Mouse (Mus musculus) left cerebral cortex, adult 11 months (tissue): ENCODE measurements around the gene Cep95.
"Not testable (repeated sequence)": the region's sequence is repeated elsewhere in the genome, so short reads cannot be mapped to it uniquely, and the experiment has no call there.

ENCODE experiments used
- DNase-seq: peaks from one replicate; pipeline ENCODE4 v3.0.0; 2022; ENCODE audit warnings: low spot score

The Cep95 gene

DNA sequence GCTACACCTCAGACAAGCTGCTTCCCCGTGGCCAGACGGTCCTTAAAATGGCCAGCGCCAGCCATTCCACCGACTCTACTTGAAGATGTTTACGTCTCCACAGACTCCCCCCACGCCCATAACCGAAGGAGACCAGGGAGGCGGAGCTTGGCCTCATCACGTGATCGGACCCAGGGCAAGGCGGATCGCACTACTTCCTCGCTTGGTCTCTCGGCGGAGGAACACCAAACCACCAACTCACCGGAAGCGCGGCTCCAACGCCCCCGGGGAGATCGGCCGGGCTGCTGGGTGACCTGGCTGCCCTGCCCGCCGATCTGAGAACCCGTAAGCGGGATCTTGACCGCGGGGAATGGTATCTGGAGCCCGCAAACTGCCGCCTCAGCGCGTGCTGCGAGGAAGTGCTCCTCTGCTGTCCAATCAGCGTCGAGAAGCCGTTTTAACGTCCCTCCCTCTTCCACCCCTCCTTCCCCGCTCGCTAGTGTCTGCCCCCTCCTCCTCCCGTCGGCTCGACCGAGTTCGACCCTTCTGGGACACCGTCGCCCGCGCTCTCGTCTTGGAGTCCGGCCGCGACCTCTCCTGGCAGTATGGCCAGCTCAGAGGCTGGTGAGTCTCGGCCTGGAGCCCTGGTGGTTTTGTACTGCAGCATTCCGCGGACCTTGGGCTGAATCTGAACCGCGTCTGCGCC, at the start of gene Cep95, which contains the start of gene Ddx5:
Gene Cep95 (plus strand): TSS at position 478 of the 685 bp plus-strand sequence.
Gene Ddx5 (minus strand): TSS at position 411 of the 685 bp plus-strand sequence.
- DNase-seq = peak; percentile 98

DNA sequence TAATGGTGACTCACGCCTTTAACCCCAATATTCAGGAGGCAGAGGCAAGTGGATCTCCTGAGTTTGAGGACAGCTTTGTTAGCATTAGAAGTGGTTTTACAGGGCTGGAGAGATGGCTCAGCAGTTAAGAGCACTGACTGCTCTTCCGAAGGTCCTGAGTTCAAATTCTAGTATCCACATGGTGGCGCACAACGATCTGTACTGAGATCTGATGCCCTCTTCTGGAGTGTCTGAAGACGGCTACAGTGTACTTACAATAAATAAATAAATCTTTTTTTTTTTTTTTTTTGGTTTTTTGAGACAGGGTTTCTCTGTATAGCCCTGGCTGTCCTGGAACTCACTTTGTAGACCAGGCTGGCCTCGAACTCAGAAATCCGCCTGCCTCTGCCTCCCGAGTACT, 48.3 kb upstream of the Cep95 start:
- DNase-seq = not testable (repeated sequence)

DNA sequence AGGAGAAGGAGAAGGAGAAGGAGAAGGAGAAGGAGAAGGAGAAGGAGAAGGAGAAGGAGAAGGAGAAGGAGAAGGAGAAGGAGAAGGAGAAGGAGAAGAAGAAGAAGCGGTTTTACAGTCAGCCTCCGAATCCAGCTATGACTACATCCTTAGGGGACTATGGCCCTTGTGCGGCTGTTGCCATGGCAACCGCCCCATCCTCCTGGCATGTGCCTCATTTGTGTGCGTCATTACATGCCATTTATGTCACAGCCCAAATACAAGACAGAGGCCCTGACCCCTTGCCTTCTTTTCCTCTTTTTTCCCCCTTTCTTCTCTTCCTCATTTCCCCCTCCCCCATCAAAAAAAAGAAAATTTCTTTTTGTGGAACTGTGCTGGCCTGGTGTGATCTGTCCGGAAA, 47.8 kb upstream of the Cep95 start:
- no peak for DNase-seq

DNA sequence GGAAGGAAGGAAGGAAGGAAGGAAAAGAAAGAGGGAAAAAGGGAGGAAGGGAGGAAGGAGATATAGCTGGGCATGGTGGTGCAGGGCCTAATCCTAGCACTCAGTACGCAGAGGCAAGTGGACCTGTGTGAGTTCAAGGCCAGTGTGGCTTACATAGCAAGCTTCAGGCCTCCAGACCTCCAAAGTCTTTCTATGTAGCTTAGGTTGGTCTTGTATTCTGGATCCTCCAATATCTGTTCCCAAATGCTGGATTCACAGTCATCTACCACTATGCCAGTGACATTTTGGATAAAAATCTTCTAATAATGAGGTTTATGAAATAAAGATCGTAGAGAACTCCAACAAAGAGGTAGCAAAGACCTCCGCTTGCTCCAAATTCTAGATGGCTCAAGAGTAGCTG, 47.2 kb upstream of the Cep95 start:
- no peak for DNase-seq

DNA sequence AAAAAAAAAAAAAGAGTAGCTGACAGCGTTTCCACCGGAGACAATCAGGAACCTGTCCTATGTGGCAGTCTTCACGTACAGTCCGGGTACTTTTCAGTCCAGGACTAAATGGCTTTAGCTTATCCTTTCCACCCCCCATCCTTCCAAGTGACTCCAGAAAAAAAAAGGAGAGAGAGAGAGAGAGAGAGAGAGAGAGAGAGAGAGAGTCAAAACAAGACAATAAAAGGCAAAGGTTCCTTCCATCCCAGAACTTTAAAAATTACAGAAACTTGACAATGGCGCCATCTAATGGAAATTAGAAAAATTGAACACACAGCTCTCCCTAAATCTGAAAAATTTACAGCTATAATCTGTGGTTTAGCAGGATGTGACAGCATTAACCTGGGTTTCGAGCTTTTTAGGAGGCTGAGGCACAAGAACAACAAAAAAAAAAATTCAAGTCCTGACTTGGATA, 46.6 kb upstream of the Cep95 start:
- no peak for DNase-seq

DNA sequence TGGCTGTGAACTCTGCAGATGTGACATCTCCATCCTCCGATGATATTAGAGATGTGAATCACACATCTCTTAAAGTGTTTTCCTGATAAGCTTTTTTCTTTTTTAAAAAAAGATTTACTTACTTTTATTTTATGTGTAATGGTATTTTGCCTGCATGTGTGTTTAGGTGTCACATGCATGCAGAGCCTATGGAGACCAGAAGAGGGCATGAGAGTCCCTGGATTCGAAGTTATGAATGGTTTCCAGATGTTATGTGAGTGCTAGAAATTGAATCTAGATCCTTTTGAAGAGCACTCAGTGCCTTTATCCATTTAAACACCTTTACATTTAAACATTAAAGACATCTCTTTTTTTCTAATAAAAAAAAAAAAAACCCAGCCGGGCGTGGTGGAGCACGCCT, 44.1 kb upstream of the Cep95 start:
- no peak for DNase-seq

DNA sequence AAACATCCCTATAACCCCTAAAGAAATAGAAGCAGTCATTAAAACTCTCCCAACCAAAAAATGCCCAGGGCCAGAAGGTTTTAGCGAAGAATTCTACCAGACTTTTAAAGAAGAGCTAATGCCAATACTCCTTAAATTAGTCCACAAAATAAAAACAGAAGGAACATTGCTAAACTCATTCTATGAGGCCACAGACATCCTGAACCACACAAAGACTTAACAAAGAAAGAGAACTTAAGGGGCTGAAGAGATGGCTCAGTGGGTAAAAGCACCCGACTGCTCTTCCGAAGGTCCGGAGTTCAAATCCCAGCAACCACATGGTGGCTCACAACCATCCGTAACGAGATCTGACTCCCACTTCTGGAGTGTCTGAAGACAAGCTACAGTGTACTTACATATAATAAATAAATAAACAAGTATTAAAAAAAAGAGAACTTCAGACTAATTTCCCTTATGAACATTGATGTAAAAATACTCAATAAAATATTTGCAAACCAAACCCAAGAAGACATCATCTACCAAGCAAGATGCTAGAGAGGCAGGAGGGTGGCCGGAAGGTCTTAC, 39.4 kb upstream of the Cep95 start:
- not testable (repeated sequence) for DNase-seq

DNA sequence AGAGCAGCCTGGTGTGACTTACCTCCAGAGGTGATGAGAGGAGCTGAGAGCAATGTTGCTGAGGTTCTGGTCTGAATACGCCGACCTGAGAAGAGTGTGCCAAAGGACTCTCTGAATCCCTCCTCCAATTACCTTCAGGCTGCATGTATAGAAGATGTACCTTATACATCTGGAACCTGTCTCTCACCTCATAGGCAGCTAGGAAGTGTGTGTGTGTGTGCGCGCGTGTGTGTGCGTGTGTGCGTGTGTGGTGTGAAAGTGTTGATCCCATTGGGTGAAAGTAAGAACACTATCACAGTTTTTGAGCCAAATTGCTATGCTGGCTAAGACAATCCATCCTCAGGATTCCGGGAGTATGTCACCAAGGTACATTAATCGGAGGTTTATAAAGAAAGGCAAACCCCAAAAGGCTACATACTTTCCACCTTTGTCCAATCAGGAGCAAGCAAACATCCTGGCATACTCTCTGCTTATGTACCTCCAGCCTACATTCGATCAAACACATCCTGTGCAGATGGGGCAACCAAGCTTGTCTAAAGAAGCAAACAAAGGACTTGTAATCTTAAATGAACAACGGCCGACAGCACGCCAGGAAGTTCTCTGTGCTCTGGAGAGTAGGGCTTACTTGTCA, 38.8 kb upstream of the Cep95 start, which contains the start of gene Pecam1:
Gene Pecam1 (minus strand): TSS at position 508 of the 631 bp plus-strand sequence.
- DNase-seq = no peak

DNA sequence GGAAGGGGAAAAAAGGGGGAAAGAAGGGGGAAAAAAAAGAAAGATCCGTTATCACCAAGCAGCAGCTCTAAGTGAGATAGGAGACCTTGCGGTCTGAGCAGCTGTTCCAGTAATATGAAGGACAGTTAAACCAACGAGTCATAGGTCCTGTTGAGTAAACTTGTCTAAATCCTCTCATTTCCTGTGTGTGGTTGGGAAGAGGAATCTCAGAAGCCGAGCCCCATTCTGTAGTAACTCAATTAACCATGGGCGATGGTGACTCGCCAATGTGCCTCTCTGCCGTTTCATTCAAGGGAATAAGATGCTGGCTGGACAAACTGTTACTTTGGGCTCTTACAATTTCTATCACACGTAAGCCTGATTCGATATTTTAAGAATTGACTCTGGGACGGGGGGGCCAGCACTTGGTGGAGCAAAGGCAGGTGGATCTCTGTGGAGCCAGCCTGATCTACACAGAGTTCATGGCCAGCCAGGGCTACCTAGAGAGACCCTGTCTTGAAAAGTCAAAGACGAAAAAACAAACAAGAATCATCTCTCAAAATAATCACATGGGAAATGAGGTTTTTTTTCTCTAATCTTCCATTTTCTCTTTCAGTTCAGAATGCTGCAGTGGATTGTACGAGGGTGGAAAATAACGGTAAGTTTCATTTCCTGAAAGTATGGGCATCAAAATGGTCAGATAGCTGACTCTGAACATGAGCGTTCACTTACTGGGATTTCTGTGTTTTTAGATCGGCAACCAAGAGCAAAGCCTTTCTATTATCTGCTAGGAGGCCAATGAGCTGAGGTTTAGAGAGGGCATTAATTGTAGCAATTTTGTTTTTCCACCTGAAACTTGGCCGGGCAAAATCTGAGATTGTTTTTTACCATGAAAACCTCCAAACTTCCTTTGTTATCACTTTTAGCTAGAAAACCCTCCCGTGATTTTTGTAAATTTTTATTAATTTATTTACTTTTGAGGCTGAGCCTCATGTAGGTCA, 37.7 kb upstream of the Cep95 start, which contains the start of gene Milr1:
Gene Milr1 (plus strand): TSS at position 188 of the 980 bp plus-strand sequence.
- DNase-seq = no peak

DNA sequence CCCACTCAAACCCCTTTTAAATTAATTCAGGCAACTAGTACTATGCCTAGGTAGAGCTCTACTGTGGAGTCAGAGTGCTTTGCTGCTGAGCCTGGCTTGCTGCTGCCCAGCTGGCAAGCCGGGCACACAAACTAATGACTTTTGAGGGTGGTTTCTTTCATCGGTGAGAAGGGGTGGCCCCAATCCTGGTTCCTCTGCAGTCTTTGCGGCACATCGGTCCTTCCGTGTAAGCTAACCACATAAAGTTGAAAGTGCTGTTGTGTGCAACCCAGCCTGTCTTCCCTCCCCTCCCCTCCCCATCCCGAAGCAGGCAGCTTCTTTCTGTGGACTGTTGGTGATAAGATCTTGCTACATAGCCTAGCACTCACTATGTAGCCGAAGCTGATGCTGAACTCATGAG, 36.9 kb upstream of the Cep95 start:
- no peak for DNase-seq

DNA sequence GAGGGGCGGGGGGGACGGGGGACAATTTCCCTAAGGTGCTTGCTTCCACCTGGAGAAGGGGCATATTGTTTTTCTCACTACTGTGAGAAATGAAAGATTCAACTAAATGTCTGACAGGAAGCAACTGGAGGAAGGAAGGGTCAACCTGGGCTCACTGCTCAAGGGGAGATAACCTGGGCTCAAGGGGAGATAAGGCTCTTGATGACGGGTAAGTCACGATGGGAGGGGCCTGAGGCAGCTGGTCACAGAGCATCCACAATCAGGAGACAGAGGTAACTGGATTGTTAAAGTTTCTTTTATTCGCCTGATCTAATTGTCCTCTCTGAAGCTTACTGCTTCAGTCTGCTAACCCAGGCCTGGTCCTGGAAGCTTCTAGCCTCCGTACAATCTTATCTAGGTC, 35.7 kb upstream of the Cep95 start:
- no peak for DNase-seq

DNA sequence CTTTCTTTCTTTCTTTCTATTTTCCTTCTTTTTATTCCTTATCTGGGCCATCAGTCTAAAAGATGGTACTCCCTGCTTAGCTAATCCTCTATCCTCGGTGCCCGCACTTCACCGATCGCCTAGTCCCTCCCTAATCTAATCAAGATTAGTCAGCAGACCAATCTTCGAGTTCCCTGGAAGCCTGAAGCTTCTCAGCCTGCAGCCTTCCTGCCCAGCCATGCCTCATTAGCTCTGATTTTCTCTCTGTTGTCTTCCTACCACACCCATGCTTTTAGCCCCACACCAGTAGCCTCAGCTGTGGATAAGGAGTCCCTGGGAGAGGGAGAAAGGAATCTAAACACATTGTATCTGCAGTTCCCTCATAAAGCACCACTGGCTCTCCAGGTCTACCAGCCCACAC, 33.5 kb upstream of the Cep95 start:
- no peak for DNase-seq

DNA sequence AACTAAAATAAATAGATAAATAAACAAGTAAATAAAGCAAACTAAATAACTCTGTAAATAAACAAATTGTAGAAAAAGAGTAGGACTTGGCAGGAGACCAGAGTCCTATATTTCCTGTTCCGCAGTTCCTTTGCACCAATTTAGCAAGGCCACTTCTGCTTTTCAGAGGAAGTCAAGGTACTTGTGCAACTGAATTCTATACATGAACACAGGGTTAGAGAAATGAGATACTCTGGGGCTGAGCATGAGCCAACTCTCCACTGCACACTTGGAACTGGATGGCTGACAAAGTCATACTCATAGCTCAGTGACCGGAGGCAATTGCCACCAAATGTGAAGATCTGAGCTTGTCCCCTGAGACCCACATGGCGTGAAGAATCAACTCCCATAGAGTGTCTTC, 30.0 kb upstream of the Cep95 start:
- no peak for DNase-seq

DNA sequence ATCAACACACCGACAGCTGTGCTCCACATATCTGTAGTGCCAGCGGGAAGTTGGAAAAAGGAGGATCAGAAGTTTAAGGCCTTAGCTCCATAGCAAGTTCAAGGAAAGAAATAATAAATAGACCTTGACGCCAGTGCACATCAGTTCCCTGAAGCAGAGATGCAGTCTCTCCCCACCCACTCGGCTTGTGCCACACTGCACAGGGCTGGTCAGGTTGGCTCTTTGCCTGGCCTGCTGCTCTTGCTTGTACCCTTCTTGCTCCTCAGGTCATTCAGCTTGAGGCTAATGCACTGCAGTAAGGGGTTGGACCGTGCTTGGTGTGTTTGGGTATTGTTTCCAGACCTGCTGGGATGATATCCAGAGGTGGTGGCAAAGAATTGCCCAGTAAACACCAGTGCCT, 28.5 kb upstream of the Cep95 start:
- no peak for DNase-seq

DNA sequence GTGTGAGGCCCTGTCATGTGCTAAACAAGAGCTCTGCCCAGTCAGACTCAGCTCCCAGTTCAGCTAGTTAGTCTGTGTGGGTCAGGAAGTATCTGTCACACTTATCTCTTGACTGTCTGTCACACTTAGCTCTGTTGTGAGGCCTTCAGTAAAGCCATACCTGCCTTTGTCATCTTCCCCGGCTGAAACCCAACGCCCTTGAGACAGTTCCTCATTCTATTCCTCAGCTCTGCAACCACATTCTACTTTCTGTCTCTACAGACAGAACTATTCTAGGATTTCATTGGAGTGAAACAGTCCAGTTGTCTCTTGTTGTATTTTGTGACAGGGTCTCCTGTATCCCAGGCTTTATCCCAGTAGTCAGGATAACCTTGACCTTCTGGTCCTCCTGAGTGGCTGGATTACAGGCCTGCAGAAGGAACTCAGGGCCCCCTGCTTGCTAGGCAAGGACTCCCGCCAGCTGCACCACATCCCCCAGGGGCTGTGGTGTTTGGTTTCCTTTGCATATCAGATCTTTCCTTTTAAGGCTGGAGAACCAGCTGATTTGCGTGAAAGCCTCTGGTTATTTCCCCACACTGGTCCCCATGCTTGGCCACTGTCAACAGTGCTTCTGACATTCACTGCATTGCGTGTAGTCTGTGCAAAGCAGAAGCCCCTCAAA, 26.8 kb upstream of the Cep95 start:
- DNase-seq = no peak

DNA sequence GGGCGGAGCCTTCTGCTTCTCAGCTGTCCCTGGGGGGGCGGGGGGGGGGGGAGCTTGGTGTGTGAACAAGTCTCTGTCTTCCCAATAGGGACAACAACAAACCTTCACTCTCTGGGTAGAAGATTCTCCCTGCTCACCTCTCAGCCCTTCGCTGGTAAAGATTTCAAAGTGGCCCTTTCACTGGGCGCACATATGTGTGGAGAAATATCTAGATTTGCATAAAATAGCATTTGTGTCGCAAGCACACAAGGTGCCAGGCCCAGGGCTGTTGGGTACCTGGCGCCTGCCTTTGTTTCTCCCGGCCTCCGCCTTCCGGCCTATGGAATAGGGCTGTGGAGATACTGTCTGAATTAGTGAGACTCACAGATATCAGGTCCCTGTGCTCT, 26.3 kb upstream of the Cep95 start:
- DNase-seq = no peak

DNA sequence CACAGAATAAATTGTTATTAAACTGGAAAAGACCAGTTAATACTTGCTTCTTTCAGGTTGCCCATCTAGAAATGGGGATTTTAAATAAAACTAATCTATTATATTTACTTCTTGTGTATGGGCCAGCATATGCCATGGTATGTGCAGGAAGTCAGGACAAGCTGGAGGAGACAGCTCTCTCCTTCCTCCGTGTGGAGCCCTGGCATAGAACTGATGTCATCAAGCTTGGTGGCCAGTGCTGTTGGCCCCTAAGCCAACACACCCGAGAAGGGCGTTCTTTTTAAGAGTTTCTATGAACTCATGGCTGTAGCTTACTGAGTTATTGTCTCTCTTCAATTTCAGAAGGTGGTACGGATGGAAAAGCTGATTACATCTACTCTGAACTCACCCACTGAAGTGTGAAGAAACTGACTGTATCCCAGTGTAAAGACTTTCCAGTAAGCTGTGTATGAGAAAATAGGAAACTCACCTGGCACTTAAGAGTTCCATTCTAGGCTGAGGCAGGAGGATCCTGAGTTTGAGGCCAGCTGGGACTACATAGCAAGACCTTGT, 22.4 kb upstream of the Cep95 start:
- DNase-seq = no peak

DNA sequence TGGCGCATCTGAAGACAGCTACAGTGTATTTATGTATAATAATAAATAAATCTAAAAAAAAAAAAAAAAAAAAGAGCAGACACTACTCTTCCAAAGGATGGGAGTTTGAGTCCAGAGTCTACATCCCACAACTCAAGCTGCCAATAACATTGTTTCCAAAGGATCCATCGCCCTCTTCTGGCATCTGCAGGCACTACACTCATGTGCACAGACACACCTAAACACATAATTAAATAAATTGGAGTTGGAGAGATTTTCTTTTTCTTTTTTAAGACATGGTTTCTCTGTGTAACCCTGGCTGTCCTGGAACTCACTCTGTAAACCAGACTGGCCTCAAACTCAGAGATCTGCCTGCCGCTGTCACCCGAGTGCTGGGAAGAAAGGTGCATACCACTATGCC, 21.5 kb upstream of the Cep95 start:
- no peak for DNase-seq

DNA sequence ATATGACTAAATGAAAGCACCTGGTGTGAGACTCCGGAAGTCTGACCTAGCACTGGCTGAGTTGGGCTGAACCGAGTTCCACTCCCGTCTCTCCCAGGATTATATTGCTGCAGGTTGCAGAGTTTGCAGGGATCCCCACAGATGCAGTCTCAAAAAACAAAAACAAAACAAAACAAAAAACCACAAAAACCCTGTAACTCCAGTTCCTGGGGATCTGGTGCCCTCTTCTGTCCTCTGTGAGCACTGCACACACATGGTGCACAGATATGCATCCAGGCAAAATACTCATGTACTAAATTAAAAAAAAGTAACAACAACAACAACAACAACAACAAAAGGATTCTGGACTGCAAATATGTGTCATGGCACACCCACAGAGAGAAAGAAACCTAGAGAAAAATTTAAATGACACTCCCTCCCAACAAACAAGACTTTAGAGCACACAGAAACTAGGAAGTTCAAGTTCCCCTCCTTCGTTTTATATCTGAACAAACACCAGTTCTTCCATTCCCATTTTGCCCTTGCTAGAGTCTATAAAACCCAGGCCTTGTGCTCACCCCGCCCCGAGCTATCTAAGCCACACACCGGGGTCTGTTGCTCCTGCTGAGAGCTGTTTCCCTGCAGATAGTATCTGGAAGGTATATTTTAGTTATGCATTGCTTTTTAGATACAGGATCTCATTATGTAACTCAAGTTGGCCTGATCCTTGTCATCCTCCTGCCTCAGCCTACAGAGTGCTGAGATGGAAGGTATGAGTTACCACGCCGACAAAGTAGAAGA, 18.7 kb upstream of the Cep95 start:
- DNase-seq = no peak

DNA sequence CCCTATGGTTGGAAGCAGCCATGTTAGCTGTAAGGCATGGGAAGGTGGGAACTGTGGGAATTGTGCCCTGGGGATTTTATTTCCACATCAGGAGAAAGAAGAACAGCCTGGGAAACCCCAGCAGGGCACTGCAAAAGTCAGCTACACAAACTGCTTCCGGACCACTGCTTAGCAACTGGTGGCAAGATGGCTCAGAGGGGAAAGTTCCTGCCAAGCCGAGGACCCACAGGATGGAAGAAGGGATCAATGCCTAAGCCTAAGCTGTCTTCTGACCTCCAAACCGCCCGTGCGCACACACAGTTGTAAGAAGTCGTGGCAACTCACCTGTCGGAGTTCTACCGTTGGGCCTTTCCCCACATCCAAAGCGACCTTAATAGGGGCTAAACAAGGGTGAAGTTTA, 16.0 kb upstream of the Cep95 start:
- no peak for DNase-seq

DNA sequence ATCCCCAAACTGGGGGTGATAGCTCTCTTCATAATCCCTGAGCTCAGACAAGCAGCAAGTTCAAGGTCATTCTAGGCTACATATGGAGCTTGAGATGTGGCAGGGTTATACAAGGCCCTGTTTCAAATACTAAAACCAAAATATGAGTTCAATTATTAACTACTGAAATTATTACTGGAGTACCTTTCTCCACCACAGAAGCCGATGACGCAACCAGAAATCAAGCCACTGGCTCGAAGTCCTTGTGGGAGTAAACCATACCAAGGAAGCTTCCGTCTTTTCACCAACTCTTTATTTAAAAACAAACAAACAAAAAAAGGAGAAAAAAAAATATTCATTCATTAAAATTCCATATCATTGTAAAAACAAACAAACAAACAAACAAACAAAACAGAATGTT, 12.1 kb upstream of the Cep95 start:
- DNase-seq = no peak
